Mouse (Mus musculus) cerebral cortex, adult 2 months (tissue): ENCODE results near the gene Tns3.

ENCODE experiments used
- WGBS: fragments of 180-500 bp; shearing (Covaris S2); methylation state at CpG from one replicate; pipeline ENCODE4 v1.1.7; 2018; 5-methylcytosine and 5-hydroxymethylcytosine counted together

The Tns3 gene

DNA sequence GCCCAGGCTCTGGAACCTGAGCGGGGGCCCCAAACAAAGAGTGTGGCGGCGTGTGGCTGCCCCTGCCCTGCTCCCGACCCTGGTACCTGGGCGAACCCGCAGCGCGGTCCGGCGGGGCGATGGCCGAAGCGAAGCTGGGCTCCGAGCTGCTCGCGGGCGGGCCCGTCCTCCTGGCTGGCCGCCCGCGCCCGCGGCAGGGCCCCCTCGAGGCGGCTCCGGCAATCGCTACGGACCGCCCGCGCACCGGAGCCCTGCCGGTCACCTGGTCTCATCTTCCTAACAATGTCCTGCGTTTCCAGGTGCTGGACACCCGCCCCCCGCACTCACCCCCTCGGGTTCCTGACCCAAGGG, at the start of gene Tns3:
Tns3 (minus strand) TSS at position 143 of the 351 bp plus-strand sequence.
- 1% methylated on average over 37 of the region's 37 CpGs for WGBS

DNA sequence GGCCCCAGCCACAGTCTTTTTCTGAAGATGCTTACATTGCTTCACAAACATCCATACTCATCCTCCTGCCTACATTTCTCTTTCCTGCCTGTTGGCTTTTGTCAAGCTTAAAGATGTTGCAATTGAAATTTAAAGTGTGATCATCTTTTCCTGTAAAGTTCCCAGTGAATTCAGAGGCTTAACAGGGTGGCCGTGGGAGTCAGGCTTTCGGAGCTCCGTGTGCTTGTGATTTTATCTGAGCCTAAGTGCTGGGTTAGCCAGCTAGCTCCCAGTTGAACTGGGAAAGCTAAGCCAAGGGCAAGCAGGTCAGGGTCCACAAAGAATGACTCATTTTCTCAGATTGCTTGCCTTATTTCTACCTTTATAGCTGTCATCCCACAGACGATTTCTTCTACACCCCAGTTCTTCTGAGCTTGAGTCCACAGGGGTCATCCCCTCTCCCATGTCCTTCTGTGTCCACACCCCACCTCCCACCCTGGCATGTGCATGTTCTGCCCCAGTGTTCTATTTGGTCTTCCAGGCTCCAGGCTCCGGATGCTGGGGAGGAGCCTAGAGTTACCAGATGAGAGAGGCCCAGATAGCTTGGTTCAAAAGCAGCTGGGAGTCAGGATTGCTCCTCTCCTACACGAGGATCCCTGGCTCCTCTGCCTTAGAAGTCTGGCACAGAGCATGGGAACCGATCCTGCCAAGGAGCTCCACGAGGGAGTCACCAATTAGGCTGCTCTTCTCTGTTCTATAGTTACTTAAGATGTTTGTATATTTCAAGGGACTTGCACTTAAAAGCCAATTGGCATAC, 42.1 kb upstream of the Tns3 start:
- WGBS: 48% methylated on average over 8 of the region's 8 CpGs

DNA sequence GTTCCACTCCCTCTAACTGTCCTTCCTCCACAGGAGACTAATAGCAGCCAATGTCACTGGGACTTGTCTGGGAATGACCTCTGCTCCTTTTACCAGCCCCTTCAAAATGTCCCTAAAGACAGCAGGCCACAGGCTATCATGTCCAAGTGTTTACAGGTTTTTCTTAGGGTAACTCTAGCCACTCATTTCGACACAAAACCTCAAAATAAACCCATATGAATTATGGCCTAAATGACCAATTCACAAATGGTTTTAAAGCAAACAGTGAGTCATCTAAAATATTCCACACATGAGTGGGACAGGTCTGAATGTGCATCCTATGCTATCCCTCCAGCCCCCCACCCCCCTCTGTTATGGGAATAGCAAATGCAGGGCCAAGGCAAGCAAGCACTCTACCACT, 40.8 kb upstream of the Tns3 start:
- WGBS: 91% methylated on average over 1 of the region's 1 CpGs

DNA sequence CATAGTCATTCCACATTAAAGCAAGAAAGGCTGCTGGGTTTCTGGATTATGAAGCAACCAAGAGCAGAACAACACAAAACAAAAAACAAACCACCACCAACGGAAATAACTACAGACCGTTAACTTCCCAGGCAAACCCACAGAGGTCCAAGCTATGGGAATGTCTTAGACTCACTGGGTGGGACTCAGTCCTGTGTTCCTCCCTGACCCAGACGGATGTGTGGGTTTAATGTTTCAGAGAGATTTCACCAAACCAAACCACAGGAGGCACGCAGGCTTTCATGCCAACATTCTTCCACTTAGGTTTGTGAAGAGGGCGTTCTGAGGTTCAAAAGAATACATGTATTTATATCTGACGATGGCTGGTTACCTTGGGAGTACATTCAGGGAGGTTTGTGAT, 39.5 kb upstream of the Tns3 start:
- 81% methylated on average over 6 of the region's 6 CpGs for WGBS

DNA sequence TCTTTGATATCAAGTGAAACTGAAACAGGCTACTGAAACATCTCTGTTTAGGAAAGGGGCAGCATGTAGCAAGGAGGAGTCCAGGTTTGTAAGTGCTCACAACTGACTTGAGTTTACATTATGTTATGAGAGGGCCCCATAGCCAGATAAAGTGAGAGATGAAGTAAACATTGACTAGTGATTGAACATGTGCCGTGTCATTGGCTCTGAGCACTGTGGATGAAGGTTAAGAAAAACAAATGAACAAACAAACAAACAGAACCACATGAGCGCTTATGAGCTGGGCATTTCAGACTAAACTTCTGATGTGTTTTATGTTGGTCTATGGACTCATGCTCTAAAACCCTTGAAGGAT, 38.2 kb upstream of the Tns3 start:
- over 99% methylated on average over 2 of the region's 2 CpGs for WGBS

DNA sequence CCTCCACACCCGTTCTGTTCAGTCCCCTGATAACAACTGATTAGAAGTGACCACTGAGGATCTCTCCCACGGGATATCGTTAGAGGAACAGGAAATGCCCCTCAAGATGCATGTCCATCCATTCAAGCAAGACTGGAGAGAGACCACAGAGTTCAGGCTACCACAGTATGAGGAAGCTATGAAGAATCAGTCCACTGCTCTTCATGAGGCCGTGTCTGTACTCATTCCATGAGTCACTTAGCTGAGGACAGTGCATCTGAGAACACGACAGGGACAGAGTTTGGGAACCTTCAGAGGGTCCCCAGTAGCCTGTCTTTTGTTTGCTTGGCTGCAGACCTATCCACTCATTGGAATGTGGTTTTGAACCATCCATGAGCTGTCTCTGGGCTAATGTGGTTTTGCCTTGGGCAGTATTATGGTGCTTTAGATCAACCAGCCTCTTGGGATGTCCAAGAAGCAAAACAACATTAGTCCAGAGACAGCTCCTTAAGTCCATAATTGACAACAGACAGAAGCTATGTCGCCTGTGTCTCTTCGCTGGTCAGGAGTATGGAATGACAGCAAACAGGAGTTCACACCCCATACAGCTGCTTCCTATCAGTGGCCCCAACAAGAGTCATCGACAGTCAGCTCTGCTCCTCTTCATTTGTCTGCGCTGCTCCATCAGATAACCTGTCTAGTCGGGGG, 37.7 kb upstream of the Tns3 start:
- WGBS: 85% methylated on average over 10 of the region's 10 CpGs

DNA sequence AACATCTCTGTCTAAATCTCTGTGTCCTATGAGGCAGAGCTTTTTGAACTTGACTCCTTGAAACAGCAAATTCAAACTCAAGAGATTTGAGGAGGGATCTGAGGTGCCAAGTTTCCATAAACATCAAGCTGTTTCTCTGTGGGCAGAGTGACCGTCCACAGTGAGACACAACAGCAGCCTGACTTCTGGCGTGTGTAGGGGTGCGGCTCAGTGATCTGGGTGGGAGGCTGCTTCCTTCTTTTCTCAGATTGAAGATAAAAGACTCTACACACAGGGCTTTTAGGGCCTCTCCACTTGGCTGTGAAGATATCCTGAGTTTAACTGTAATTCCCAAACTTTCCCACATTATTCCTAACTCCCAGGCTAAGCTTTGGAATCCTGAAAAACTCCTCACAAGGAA, 37.1 kb upstream of the Tns3 start:
- WGBS: 74% methylated on average over 3 of the region's 3 CpGs

DNA sequence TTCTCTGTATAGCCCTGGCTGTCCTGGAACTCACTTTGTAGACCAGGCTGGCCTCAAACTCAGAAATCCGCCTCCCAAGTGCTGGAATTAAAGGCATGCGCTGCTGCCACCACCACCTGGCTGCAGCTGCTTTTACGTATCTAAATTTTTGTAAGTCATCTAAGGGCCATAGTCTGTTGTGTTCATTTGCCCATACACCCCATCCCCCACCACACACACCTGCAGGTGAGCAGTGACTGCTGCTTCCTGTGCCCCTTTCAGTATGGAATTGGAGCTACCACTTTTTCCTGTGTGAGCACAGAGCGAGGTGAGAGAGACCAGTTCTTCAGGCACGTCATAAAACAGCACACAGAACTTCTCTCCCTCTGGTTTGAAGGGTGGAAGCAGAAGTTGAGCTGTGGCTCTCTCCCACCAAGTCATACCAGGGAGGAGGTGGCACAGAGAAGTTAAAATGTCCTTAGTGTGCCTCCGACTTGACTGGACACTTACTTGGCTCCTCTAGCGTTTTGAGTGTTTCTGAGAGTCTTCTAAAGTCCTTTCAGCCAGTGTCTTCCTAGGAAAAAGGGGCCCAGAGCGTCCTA, 36.4 kb upstream of the Tns3 start:
- 91% methylated on average over 8 of the region's 8 CpGs for WGBS

DNA sequence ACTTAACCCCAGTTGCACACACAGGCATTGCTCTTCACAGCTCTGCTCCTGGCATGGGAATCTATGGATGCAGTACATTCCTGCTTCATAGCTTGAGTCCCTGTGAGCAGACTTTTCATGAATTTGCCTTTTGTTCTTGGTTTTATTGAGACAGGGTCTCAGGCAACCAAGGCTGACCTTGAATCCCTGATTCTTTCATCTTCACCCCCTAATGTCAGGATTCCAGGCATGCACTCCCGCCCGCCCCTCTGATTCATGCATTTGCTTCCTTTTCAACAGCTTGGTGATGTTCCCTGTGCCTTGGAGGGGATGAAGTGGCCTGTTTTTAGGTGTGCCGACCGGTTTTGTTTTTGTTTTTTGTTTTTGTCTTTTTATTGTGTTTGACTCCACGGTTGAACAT, 35.4 kb upstream of the Tns3 start:
- WGBS: 80% methylated on average over 5 of the region's 5 CpGs

DNA sequence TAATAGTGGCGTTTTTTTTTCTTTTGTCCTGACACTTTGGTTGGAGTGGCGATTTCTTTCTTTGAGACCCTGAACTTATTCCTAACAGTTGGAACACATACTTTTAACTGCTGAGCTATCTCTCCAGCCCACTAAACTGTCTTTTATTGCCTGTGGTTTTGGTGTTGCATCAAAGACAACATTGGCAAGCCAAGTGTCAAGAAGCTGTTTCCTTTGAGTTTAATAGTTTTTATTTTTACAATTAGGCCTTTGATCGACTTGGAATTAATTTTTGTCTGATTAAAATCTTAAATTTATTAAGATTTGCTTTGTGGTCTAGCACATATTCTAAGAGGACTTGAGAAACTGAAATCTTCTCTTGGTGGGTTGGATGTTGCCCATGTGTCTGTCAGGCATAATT, 33.3 kb upstream of the Tns3 start:
- 91% methylated on average over 3 of the region's 3 CpGs for WGBS

DNA sequence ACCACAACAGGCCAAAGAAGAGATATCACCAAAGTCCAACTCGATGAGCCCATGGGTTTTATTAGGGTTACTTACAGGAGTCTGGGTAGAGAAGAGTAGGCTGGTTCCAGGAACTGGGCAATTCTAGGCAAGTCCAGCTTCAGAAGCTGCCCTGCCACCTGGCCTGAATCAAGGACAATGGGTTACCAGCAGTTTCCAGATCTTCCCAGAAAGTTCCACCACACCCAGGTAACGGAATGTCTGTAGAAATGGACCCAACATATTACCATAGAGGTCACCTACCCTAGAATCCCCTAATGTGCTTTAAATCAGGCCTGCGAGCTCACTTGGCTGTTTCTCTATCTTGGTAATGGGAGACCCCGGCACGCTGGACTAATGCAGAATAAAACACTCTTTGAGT, 29.8 kb upstream of the Tns3 start:
- 98% methylated on average over 5 of the region's 5 CpGs for WGBS

DNA sequence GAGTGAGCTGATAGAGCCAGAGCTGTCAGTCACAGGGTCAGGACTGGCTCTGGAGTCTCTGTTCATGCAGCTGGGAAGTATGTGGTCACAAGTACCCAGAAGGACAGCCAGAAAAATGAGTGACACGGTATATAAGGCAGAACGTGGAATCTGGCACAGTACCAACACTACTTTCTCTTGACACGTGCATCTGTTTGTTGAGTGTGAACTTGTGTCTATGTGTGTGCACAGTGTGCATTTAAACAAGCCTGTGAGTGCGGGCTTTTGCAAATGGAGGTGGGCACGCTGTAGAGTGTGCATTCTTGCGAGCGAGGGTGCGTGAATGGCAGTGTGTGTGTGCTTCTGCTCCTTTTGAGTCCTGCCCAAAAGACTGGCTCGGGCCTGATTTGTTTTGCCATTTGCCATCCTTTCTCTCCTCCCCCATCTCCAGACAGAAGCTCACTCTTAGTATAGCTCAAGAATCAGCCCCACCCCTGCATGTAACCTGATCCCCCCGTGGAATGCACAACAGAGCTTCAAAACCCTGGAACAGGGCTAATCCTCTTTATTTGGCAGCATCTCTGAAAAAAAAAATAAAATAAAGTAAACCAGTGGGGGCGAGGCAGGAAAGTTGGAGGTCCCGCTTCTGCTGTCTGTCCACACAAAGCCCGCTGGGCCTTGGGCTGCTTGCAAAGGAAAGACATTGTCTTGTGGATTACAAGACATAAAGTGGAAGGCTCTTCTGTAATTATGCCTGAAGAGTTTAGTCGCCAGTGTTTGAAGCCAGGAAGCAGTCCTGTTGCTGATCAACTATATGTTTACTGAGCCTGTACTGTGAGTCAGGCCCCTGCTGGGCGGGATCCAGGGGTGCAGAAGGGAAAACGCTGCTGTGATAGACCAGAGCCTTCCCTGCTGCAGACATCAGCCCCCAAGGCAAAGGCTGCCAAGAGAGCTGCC, 28.5 kb upstream of the Tns3 start:
- WGBS: 49% methylated on average over 16 of the region's 16 CpGs

DNA sequence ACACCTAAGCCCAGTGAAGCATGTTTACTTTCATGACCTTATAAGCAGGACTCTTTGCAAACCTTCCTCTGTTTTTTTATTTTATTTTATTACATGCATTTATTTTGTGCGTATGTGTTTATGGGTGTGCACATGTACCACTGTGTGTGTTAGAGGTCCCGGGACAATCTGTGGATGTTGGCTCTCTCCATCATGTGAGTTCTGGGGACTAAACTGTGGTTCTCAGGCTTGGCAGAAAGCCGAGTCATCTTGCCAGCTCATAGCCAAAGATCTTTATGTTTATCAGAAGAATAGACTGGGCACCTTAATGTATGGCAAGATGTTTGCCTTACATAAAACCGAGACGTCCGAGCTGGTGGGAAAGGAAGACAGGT, 27.8 kb upstream of the Tns3 start:
- WGBS: 58% methylated on average over 6 of the region's 6 CpGs

DNA sequence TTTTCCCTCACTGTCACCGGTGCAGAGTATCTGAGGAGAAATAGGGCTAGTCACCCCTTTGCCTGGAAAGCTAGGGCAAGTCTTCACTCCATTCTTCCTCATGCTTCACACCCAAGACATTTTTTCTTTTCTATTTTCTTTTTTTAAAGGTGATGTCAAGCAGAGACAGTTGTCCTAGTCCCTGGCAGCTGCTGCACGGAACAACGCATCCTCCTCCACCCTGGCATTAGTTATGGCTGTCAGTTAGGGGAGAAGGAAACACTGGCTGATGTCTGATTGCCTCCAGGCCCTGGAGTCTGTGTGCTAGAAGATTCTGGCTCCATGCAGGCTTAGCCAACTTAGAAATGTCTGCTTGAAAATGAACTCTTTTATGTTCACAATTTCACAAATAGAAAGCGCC, 27.3 kb upstream of the Tns3 start:
- WGBS: 68% methylated on average over 4 of the region's 4 CpGs

DNA sequence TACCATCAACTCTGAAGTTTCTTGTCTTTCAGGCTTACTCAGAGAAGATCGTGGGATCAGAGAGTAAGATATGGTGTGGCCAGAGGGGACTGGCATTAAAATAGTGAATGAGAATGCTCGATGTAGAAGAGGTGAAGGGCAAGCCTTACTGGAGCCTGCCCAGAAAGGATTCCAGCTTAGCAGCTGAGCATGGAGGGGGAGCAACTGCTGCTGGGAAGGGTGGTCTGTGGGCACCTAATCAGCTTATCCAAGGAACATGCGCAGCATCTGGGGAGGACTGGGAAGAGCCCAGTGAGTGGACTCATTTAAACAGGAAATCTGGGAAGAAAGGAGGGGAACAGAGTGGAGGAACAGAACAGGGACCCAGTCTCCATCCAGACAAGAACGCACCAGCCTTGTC, 26.3 kb upstream of the Tns3 start:
- WGBS: 88% methylated on average over 4 of the region's 4 CpGs

DNA sequence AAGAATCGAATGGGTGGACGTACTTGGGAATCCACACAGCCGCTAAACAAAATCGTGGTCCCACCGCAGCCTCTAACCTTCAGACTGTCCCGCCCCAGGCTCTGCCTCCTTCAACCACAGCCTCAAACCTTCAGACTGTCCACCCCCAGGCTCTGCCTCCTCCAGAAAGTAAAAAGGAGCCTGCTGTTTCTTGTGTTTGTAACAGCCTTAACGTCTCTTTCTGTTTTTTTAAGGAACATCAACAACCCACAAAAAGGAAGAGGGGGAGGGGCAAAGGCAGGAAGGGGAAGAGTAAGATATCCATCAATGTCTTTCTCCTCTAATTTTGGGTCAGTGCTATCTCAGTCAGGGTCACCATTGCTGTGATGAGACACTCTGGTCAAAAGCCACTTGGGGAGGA, 25.2 kb upstream of the Tns3 start:
- WGBS: 81% methylated on average over 7 of the region's 7 CpGs

DNA sequence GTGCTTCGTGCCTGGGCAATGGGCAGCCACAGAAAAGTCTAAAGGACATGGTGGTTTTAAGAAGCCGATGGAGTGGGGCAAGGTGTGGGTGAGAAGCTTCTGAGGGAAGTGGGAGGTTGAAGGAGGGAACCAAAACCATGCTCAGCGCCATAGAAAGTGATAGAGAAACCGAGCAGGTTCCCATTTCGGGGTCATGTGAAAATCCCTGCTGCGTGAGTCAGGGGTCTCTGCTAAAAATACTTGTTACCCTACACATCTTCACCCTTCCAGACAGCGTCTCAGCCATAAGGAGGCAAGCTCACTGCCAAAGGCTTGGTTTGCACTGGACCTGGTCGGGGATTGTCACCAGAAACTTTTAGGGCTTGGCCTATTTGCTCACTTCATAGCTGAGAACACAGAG, 24.6 kb upstream of the Tns3 start:
- WGBS: 95% methylated on average over 8 of the region's 8 CpGs

DNA sequence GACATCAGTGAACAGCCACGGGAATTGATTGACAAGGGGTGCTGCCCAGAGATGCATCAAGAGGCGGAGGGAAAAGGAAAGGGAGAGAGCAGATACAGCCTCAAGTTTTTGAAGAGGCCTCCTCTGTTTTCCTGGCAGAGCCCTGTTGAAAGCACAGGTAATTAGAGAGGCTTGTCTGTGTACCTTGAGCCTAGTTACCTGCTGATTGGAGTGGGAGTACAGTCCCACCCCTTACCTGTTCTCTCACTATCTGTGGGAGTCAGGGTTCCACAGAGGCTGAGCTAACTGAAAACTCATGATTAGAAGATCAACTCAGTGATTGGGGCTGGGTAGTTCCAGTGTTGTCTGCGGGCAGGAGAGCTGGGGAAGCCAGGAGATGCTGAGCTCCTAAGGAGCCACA, 22.2 kb upstream of the Tns3 start:
- 94% methylated on average over 3 of the region's 3 CpGs for WGBS

DNA sequence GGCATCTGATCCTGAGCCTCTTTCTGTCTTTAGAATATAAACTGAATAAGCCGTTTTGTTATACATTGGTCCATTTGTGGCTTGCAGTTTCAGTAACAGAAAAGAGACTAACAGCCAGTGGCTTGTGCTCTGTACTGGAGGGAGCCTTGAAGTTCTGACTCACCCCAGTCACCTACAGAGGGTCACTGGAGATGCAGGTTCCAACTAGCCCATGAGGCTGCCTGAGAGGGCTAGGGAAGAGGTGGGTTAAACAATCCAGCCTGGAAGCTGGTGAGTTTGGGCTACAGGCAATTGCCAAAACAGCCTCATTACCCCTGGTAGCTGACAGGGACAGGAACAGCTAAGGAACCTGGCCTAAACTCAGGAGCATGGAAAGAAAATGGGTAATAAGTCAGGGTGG, 21.7 kb upstream of the Tns3 start:
- 82% methylated on average over 1 of the region's 1 CpGs for WGBS

DNA sequence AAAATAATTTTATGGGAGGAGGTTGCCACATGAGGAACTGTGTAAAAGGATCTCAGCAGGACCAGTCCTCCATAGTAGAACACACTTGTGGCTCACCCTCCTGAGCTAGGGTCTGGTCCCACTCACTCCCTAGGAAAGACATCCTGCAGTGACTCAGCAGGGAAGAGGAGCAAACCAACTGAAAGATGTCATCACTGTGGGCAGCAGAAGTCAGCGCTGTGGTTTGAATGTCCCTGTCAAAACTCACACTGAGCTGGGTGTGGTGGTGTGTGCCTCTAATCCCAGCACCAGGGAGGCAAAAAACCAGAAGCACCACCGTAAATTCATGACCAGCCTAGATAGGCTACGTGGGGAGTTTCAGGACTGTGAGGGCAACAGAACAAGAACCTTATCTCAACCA, 20.9 kb upstream of the Tns3 start:
- 87% methylated on average over 3 of the region's 3 CpGs for WGBS

DNA sequence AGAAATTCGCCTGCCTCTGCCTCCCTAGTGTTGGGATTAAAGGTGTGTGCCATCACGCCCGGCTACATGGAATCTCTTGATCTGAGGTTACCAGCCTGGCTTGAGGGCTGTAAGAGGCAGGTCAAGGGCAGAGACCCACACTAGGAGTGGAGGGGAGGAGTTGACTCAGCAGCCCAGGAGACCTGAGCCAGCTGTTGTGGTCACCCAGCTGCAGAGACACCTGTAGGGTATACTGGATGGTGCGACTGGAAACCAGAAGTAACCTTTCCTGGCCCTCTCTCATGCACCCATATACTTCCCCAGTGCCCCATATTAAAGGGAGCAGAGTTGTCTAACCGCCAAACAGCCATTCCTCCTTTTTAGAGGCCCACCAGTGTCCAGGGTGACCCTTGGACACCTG, 19.9 kb upstream of the Tns3 start:
- WGBS: 98% methylated on average over 5 of the region's 5 CpGs

DNA sequence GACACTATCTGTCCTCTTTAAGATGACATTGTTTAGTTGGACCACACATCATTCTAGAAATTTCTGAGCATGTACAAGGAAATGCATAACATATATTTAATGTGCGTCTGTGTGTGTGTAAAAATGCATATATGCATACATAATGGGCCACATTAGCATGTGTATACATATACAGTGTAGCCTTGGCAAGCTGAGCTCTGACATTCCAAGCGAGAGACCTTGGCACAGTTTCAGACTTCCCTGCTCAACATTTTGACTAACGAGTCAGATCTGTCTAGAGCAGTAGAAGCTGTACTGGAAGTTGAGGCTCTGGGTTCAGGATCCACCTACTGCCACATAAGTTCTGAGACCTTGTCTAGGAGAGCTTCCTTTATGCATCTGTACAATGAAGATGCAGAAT, 17.0 kb upstream of the Tns3 start:
- 60% methylated on average over 3 of the region's 3 CpGs for WGBS
